Mouse (Mus musculus) kidney, adult 18-20 months (tissue): ENCODE data around the gene BC049352.
A peak's percentile ranks its signal among the peaks of the same experiment; 100 is the strongest.

ENCODE experiments used
- DNase-seq: peaks from one replicate; pipeline ENCODE4 v3.0.0; 2021

The BC049352 gene

GRCm38 (mm10) chr9:45195468-45195867, 13.7 kb downstream of the BC049352 start:
- DNase-seq: no peak

GRCm38 (mm10) chr9:45196125-45196830, 14.5 kb downstream of the BC049352 start:
- no peak for DNase-seq

- no peak for DNase-seq
Observed at GRCm38 (mm10) chr9:45197549-45197948, 15.7 kb downstream of the BC049352 start.

DNA sequence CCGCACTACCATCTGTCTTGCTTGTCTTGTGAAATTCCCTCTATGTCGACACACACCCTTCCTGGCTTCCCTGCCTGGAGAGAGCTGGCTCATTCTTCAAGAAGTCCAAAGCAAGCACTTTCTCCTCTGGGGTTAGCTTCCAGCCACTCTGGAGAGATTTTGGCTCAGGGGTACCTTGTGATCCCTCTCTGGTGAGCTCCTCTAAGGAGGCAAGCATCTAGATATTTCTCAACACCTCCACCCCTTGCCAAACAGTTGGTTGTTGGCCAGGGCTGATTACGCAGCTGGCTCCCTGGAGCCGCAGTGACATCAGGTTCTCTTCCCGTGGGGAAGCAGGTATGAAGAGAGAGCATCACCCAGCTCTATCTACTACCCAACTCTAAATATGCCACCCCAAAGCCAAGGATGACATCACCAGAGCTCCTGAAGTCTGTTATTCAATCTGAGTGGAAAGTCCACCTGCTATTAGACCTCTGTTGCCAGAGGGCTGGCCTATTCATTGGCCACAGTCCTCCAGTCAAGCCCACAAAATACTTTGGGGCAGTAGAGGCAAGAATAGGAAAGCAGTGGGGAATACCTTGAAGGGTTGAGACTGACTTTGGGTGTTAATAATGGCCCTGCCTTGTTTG, 19.6 kb downstream of the BC049352 start:
- DNase-seq: peak; percentile 8

DNA sequence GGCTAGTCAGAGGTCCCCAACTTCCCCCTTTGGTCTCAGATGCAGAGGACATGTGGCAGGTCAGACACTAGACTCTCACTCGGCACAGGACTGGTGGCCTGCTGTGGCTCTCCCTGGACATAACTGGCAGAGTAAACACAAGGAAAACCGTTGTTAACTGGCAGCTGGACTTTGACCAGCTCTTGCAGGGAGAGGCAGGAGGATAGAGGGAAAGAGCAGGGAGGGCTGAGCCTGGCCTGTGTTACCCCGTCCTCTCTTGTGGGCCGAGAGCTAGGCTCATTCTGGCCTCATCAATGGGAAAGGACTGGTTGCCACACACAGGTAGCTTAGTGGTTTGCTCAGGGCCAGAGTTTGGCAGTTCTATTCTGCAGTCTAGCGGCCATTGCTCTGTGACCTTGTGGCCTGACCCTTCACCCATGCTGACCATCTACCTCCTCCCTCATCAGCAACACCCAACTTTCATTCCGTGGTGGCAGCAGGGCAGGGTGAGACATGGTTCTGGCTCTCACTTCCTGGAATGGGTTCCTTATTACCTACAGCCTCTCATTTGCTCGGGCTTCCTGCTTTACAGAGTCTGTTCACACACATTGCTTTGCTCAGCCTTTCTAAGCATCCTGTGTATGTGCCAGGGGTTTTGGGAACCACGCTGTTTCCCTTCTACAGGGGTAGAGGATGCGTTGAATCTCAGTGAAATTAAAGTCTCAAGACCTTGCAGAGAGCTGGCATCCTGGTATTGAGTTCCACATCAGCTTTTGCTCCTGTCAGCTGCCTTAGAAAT, 20.4 kb downstream of the BC049352 start:
- peak; percentile 61 for DNase-seq

DNA sequence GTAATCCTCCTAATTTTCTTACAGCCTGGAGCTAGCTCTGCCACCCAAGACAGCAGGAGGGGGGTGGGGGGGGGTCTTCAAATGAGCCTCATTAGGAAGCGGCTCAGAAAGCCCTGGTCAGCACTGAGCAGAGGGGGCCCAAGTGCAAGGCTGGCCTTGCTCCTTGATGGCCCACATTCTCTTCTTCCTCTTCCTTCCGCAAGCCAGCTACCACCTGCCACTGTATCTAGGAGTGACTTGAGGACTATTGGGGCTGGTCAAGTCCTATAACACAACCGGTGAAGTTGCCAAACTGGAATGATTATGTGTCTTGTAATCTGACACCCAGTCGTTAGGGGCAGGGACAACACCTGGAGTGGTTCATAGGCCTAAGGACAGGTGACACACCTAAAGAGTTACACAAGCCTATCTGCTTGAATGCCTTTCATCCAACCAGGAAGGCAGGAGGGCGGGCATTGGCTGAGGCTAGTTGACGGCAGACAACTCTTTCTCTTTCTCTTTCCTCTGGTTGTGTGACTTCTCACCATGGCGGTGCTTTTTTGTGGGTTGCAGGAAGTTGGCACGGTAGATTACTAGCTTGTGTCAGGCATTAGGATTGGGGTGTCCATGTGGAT, 22.1 kb downstream of the BC049352 start, which contains the start of gene Tmprss4:
Gene Tmprss4, minus strand, starts transcription at position 296 of the 614 bp plus-strand sequence.
- peak; percentile 7 for DNase-seq

GRCm38 (mm10) chr9:45205143-45205542, 23.3 kb downstream of the BC049352 start:
- peak; percentile 59 for DNase-seq

- peak; percentile 9 for DNase-seq
Observed at GRCm38 (mm10) chr9:45206121-45206520, 24.3 kb downstream of the BC049352 start.

DNA sequence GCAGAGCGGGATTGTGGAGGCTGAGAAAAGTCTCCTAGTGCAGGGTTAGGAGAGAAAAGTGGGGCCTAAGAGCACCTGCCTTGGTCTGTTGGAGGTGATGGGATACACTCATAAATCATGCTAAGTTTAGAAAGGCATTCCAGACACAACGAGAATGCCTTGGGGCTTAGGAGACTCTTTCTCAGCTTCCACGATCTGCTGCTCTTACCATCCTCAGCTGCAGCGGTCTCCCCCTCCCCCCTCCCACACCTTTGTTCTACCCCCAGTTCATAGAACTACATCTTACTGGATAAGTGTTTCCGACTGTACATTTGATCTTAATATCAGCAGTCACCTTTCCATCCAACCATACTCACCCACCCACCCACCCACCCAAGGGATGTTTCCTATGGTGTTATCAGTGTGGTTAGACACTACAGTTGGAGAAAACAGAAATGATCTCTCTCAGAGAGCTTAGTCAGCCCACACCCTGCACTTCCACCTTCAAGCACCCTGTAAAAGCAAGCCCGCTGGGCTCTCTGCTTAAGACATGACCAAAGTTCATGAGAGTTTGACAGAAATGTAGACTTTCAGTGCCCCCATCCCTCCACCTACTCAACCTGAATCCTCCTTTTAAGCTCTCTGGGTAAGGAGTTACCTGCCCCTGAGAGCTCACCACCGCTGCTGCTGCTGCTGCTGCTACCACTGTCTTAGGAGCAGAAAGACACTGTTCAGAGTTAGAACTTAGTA, 25.4 kb downstream of the BC049352 start:
- no peak for DNase-seq

DNA sequence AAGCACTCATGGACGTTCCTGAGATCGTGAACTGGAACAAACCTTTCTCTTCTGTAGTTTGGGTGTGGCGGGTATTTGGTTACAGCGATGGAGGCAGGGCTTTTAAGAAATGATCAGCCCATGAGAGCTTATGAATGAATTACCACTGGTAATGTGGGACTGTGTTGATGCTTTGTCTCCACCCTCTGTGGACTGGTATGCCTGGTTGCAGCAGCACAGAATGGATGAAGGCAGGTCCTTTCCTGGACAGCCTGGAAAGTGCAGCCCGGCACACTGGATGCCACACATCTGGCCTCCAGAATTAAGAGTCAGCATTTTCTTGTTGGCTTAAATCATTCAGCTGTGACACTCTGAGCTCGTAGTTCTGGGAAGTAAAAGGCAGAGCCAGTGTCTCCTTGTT, 30.2 kb downstream of the BC049352 start:
- no peak for DNase-seq

DNA sequence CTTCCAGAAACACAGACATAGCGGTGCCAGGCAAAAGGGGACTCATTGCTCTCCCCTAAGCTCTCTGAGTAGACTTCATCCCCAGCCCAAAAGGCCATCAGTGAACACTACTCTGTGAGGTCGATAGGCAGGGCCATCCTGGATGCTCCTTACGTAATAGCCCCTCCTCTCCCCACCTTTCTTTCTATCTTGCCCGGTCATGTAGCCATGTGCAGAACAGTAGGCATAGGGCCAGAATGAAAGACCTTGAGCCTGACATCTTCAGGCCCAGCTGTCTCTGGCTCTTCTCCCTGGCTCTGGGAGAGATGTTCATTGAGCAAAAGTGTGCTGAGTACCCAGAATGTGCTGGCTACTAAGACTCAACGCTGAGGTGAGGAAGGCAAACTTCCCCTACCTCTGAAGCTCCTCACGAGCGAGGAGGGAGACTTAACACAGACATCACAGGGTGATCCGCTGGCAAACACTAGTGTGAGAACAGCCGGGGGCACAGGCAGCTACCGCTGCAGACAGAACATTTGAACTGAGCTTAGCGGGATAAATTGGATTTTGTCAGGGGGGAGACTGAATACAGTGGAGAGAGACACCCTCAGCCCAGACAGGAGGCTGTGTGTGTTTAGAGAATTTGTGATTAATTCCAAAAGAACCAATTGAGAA, 33.8 kb downstream of the BC049352 start:
- DNase-seq: no peak

DNA sequence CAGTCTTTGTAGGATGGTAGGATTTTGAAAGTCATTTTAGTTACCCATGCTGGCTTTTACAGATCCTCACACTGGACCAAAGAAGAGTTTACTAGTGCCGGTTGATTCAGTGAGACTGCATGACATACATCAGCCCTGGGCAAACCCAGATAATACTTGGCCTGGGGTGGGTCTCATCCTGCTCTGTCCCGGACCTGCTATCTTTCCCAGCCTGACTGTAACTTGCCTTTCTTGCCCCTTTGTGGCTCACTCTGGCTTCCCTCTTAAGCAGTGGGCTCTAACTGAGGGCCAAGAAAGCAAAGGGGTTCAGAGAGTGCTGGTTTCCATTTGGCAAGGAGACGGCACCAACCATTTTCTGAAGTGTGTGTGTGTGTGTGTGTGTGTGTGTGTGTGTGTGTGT, 37.8 kb downstream of the BC049352 start:
- no peak for DNase-seq

- DNase-seq: peak; percentile 90
Observed at GRCm38 (mm10) chr9:45221567-45221966, 39.8 kb downstream of the BC049352 start.

- DNase-seq: no peak
Observed at GRCm38 (mm10) chr9:45229359-45229758, 47.6 kb downstream of the BC049352 start.

GRCm38 (mm10) chr9:45235668-45236227, 53.9 kb downstream of the BC049352 start:
- DNase-seq: no peak

DNA sequence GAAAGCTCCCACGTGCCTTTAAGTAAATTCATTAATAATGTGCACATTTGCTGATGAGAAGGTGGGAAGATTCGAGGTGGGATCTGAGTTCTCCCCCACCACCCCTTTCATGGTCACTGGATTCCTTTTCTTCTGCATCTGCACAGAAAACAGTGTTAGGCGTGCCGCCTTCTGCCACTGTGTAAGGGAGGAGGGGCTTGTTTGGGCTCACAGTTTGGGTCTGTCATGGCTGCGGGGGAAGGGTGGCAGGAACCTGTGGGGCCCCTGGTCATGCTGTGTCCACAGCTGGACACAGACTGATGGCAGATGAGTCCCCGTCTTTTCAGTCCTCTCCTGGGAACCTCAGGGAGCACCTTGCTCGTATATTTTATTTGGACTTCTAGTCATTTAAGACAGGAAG, 54.9 kb downstream of the BC049352 start:
- no peak for DNase-seq

DNA sequence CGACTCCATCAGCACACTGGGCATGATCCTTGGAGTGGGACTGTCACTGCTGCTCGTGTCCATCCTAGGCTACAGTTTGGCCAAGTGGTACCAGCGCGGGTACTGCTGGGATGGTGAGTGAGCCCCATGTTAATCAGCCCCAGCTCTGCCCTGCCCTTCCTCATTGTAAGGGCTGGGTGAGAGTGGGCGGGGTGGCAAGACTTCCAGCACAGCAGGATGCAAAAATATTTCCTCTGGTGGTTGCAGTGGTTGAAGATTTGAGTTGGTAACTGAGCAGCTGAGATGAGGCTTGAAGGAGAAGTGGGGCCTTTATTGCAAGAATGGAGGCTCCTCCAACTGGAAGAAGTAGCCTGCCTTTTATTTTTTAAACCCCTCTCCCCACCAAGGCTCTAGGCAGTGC, 59.6 kb downstream of the BC049352 start:
- no peak for DNase-seq

DNA sequence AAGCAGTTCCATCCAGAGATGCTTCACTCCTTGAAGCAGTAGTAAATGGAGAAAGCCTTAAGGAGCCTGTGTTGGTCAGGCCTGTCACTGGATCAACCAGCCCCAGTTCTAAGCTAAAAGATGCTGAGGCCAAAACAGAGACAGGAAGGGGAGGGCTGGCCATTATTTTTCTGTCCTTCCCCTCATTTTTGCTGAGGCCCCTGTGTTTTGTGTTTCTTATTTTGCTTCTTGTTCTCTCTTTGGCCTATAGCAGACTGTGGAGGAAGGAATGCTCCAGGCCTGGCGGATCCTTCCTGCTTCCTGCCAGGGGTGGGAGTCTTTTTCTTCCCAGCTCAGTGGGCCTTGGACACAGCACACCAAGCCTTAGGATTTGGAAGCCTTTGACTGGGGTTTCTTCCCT, 63.6 kb downstream of the BC049352 start:
- no peak for DNase-seq

DNA sequence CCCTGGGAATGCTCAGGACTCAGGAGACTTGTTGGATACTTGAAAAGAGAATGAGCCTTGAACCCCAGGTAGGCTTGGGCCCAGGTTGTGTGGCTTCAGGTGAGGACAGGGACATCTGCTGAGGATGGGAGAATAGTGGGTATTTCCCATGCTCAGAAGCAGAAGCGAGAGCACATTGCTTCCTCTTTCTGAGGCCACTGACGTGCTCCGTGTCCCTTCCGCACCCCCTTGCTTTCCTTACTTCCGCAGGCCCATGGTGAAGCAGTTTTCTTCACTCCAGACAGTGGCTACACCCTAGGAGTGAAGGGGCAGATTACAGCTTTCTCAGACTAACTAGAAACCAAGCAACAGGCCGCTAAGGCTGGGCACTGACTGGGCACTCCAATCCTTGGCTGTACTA, 64.3 kb downstream of the BC049352 start:
- no peak for DNase-seq

DNA sequence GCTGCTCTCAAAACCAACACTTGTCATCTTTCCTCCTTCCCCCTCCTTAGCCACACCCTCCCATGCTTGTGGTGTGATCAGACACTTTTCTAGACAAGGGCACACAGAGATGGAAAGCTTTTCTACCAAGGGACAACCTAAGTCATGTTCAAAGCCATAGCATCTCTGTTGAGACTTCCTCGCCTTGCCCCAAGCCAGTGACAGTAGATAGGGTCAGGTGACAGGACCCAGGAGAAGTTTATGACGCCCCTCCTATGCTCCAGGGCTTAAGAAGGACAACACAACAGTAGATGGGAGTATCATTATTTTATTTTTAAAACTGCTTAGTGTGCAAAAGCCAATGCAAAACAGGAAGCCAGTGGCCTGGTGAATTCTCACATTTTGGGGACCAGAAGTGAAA, 65.7 kb downstream of the BC049352 start:
- DNase-seq: no peak

DNA sequence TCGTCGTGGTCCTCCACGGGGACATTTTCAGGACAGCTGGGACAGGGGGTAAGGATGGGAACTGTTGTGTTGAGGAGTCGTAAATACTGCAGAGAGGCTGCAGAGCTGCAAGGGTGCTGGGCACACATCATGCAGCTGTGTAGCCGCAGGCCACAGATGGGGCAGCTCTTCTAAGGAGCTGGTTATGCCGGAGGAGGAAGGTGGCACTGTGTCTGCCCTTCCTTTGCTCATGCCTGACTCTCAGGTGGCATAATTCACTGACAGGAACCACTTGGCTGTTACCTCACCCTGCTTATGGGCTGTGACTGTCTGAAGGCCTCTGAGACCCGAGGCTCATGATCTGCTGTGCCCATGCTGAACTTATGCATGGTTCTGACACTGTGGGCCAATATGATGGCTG, 68.5 kb downstream of the BC049352 start:
- no peak for DNase-seq

DNA sequence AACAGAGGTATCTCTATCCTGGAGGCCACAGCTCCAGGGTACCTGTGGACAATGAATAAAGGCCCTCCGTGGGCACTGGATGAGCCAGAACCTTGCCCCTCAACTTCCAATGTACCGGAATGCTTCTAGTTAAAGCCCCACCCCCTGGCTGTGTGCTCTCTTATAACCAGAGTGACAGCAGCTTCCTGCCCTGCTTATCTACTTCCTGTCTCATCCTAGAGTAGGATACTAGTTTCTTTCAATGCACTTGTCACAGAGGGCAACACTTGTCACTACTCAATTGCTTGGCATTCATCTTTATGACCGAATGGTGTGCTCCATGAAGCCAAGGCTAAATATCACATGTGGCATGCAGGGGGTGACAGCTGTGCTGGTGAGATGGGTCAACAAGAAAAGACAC, 69.5 kb downstream of the BC049352 start:
- DNase-seq: no peak
